Comparison of ENCODE assay signal across 11 mouse cellular contexts in genomic region chr10:120388400-120388871, GRCm38 (mm10).
DNase-seq lines count a peak whose midpoint lies in the region; ATAC-seq and TF ChIP-seq lines count a peak whose summit lies in the region.
"Had no signal": no experiment of that assay in that cellular context is flagged by ENCODE, and none has a peak within 500 bp of the region (broad histone marks: within the 10 kb centered on the region; RNA-seq: fewer than 3 reads in every experiment).

No protein-coding gene starts in this region.

- H3K36me3 ChIP-seq in hindbrain, embryonic 12.5 days: no peaks in the 10 kb centered on the region
- H3K36me3 ChIP-seq in hindbrain, embryonic 14.5 days (replicated peaks; ENCODE audit: control insufficient read depth, insufficient read depth): no peaks in the 10 kb centered on the region
- H3K36me3 ChIP-seq in hindbrain, postnatal 0 days (ENCODE audit: insufficient read depth, low read length): no peaks in the 10 kb centered on the region
- H3K36me3 ChIP-seq in limb, embryonic 10.5 days: peaks cover 63% of the 10 kb centered on the region

- peaks cover 52% of the 10 kb centered on the region for H3K4me1 ChIP-seq in hindbrain, embryonic 12.5 days
- H3K4me1 ChIP-seq in hindbrain, embryonic 14.5 days (replicated peaks; ENCODE audit: control insufficient read depth, insufficient read depth, low read length): peaks cover 32% of the 10 kb centered on the region
- peaks cover 8% of the 10 kb centered on the region for H3K4me1 ChIP-seq in hindbrain, postnatal 0 days (ENCODE audit: insufficient read depth, low read length)
- H3K4me1 ChIP-seq in limb, embryonic 10.5 days: peaks cover 98% of the 10 kb centered on the region

- peak overlapping the region; percentile 3; the same call in 1 of the 2 replicates for H3K4me2 ChIP-seq in hindbrain, embryonic 12.5 days (replicated peaks)
- H3K4me2 ChIP-seq in hindbrain, embryonic 14.5 days (replicated peaks): no peak overlapping the region
- H3K4me2 ChIP-seq in hindbrain, postnatal 0 days (ENCODE audit: low read depth, low read length): no peak overlapping the region

- 15% methylated on average over 8 of the region's 8 CpGs for WGBS in hindbrain, embryonic 12.5 days
- WGBS in hindbrain, embryonic 14.5 days: 18% methylated on average over 8 of the region's 8 CpGs
- 11% methylated on average over 8 of the region's 8 CpGs for WGBS in hindbrain, postnatal 0 days
- 57% methylated on average over 8 of the region's 8 CpGs for WGBS in limb, embryonic 10.5 days

- no peak for TF ChIP-seq CTCF in hindbrain, postnatal 0 days (IDR thresholded peaks at IDR 0.05; ENCODE audit: low read depth)

- H3K27me3 ChIP-seq in hindbrain, embryonic 12.5 days: peaks cover 10% of the 10 kb centered on the region
- H3K27me3 ChIP-seq in hindbrain, embryonic 14.5 days (ENCODE audit: control insufficient read depth, insufficient read depth, low read length): peaks cover 18% of the 10 kb centered on the region; the same call in 1 of the 2 replicates
- H3K27me3 ChIP-seq in hindbrain, postnatal 0 days (ENCODE audit: insufficient read depth, low read length): no peaks in the 10 kb centered on the region
- H3K27me3 ChIP-seq in limb, embryonic 10.5 days (ENCODE audit: low read depth, poor library complexity, severe bottlenecking): no peaks in the 10 kb centered on the region

- ATAC-seq in hindbrain, embryonic 12.5 days (ENCODE audit: low FRiP score): peak; percentile 32; the same call in 1 of the 2 replicates
- ATAC-seq in hindbrain, embryonic 14.5 days (ENCODE audit: low FRiP score): no peak
- 0 out of 2 replicates have a peak, but pooled peaks have one; percentile 32 for ATAC-seq in hindbrain, postnatal 0 days

- H3K9me3 ChIP-seq in hindbrain, embryonic 12.5 days (replicated peaks): no peaks in the 10 kb centered on the region
- H3K9me3 ChIP-seq in hindbrain, embryonic 14.5 days (ENCODE audit: control insufficient read depth, low read length): no peaks in the 10 kb centered on the region
- no peaks in the 10 kb centered on the region for H3K9me3 ChIP-seq in hindbrain, postnatal 0 days (ENCODE audit: low read length)
- H3K9me3 ChIP-seq in limb, embryonic 10.5 days (replicated peaks): no peaks in the 10 kb centered on the region

- DNase-seq in hindbrain, embryonic 14.5 days (ENCODE audit: low spot score): no peak
- DNase-seq in ZHBTc4 (ENCODE audit: low read depth, low spot score): peak; percentile 77
- peak; percentile 10 for DNase-seq in hindbrain, postnatal 0 days (ENCODE audit: low spot score)
- no peak for DNase-seq in limb, embryonic 10.5 days (ENCODE audit: low spot score)
- no peak for DNase-seq in cerebellum, adult 11 months
- no peak for DNase-seq in gastrocnemius, adult 8-10 months (ENCODE audit: low spot score in 2 of 2)
- no peak for DNase-seq in yolk sac, embryonic 10.5 days (ENCODE audit: low spot score)
- DNase-seq: gastrocnemius, postnatal 10 days; heart, postnatal 4 days; right cerebral cortex, postnatal 14 days had no signal

- no peak overlapping the region for H3K27ac ChIP-seq in hindbrain, embryonic 12.5 days
- no peak overlapping the region for H3K27ac ChIP-seq in hindbrain, embryonic 14.5 days
- H3K27ac ChIP-seq in hindbrain, postnatal 0 days: no peak overlapping the region
- peak overlapping the region; percentile 20 for H3K27ac ChIP-seq in limb, embryonic 10.5 days

- no peak overlapping the region for H3K9ac ChIP-seq in hindbrain, embryonic 12.5 days
- no peak overlapping the region for H3K9ac ChIP-seq in hindbrain, embryonic 14.5 days
- H3K9ac ChIP-seq in hindbrain, postnatal 0 days (replicated peaks; ENCODE audit: low read length): no peak overlapping the region

- no peak overlapping the region for H3K4me3 ChIP-seq in hindbrain, embryonic 12.5 days
- H3K4me3 ChIP-seq in hindbrain, embryonic 14.5 days (replicated peaks; ENCODE audit: low read length): no peak overlapping the region
- no peak overlapping the region for H3K4me3 ChIP-seq in hindbrain, postnatal 0 days (ENCODE audit: low read length)
- no peak overlapping the region for H3K4me3 ChIP-seq in limb, embryonic 10.5 days

Comparison
In these comparisons a context has a peak if more than half of its experiments do, and no peak if none do; other contexts are left out.
1. DNase-seq: peak in ZHBTc4 (single experiment) and hindbrain, postnatal 0 days (single experiment); none in hindbrain, embryonic 14.5 days (single experiment), limb, embryonic 10.5 days (single experiment), cerebellum, adult 11 months (single experiment), gastrocnemius, adult 8-10 months (0 of 2) and yolk sac, embryonic 10.5 days (single experiment).